Mouse (Mus musculus): ENCODE results near the gene Rbm19.

Rbm19 gene

GRCm38 (mm10) chr5:120116261-120117050 is at the start of gene Rbm19:
Gene Rbm19 (plus strand): TSS chr5:120116465.
- DNase-seq (ENCODE audit: low read depth, low spot score): peak; percentile 97

DNA sequence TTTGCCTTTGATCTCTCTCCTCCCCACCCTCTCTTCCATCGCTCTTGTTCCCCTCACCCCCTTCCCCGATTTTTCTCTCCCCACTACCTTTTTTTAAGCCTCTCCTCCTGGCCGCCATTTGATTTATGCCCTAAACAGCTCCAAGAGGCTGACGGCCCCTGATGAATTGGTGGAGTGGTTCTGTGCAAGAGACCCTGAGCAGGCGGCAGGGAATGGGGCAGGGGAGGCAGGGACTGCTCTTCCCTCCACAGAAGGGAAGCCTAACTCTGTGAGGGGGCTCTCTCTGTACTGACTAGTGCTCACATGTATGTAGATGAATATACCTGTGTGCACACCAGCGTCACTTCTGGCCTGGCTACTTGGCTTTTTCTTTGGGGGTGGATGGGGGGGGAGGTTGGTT is 49.0 kb upstream of the Rbm19 start:
- DNase-seq (ENCODE audit: low read depth, low spot score): no peak

- DNase-seq (ENCODE audit: low read depth, low spot score): no peak
Observed at GRCm38 (mm10) chr5:120074101-120074500, 42.2 kb upstream of the Rbm19 start.

DNA sequence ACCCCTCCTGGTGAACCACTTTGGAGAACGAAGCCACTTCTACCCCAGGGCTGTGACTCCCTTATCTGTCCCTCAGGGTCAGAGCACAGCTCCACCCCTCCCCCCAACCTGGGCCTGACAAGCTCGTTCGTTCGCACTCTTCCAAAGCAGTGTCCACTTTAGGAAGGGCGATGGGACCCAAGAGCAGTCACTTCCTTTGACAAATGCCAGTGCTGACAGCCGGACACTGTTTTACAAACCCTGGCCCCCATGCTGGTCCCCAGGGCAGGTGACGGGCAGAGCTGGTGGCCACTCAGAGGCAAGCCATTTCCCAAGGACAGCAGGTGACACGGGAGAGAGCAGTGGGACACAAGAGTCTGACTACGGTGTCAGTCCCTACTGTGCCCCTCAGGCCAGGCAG is 36.2 kb upstream of the Rbm19 start:
- DNase-seq (ENCODE audit: low read depth, low spot score): no peak

- no peak for DNase-seq (ENCODE audit: low read depth, low spot score)
Observed at GRCm38 (mm10) chr5:120080468-120080867, 35.8 kb upstream of the Rbm19 start.

DNA sequence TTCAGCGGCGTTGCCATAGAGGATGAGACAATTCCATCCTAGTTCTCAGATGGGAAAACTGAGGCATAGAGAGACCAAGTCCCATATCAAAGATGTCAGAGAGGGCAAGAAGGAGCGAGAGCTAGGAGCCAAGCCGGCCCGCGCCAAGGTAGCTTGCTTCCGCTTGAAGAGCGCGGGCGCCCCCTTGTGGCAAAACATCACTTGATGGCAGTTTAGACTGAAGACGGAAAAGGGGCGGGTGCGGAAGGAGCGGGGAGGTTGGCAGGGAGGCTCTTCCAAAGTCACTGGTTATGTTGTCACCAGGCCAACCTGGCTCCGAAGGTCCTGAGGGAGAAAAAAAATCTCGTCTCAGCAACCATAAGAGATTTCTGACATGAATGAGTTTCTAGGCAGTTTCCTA is 27.7 kb upstream of the Rbm19 start:
- peak; percentile 95 for DNase-seq (ENCODE audit: low read depth, low spot score)

GRCm38 (mm10) chr5:120094602-120095001 is 21.7 kb upstream of the Rbm19 start:
- peak; percentile 87 for DNase-seq (ENCODE audit: low read depth, low spot score)

- DNase-seq (ENCODE audit: low read depth, low spot score): peak; percentile 21
Observed at GRCm38 (mm10) chr5:120097042-120097441, 19.2 kb upstream of the Rbm19 start.

DNA sequence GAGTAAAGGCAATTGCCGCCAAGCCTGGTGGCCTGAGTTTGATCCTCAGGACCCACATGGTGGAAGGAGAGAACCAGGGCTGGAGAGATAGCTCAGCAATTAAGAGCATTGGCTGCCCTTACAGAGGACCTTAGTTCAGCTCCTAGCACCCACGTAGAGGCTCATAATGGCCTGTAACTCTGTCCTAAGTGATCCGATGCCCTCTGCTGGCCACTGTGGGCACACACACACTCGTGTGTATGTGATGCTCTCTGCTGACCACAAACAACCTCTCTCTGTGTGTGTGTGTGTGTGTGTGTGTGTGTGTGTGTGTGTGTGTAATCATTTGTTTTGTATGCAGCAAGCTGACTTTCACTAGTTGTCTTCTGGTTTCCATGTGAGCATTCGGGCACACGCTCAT is 15.5 kb upstream of the Rbm19 start:
- peak; percentile 45 for DNase-seq (ENCODE audit: low read depth, low spot score)

- DNase-seq (ENCODE audit: low read depth, low spot score): no peak
Observed at GRCm38 (mm10) chr5:120102097-120102496, 14.2 kb upstream of the Rbm19 start.

- peak; percentile 90 for DNase-seq (ENCODE audit: low read depth, low spot score)
Observed at GRCm38 (mm10) chr5:120102732-120103131, 13.5 kb upstream of the Rbm19 start.

- no peak for DNase-seq (ENCODE audit: low read depth, low spot score)
Observed at GRCm38 (mm10) chr5:120103458-120103857, 12.8 kb upstream of the Rbm19 start.

- DNase-seq (ENCODE audit: low read depth, low spot score): peak; percentile 72
Observed at GRCm38 (mm10) chr5:120106424-120107073, 9.7 kb upstream of the Rbm19 start.

DNA sequence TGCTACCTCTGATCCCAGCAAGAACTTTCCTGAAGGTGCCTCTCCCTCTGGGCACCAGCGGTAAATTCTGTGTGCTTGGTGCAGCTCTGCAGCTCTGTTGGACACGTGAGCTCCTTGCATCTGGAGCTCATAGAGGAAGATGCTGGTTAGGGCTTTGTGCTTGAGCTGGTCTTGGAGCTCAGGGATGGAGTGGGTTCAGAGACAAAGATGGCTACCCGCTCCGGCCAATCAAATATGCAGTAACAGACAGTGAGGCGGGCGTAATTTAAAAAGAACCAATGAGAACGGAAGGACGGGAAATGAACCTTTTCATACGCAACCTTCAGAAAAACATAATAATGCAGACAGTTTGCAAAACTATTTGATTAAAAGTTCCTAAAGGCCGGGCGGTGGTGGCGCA is 1.9 kb upstream of the Rbm19 start:
- DNase-seq (ENCODE audit: low read depth, low spot score): peak; percentile 76

DNA sequence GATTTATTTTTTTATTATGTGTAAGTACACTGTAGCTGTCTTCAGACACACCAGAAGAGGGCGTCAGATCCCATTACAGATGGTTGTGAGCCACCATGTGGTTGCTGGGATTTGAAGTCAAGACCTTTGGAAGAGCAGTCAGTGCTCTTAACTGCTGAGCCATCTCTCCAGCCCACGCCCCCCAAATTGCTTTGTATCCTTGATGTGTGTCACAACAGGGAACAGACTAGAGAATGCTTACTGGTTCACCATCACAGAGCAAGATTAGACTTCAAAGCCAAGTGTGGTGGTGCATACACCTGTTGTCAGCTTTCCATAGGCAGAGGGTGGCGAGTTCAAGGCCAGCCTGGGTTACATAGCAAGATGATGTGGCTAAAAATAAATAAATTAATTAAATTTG is 896 bp downstream of the Rbm19 start:
- peak; percentile 82 for DNase-seq (ENCODE audit: low read depth, low spot score)

- DNase-seq (ENCODE audit: low read depth, low spot score): no peak
Observed at GRCm38 (mm10) chr5:120124881-120125690, 8.8 kb downstream of the Rbm19 start.

DNA sequence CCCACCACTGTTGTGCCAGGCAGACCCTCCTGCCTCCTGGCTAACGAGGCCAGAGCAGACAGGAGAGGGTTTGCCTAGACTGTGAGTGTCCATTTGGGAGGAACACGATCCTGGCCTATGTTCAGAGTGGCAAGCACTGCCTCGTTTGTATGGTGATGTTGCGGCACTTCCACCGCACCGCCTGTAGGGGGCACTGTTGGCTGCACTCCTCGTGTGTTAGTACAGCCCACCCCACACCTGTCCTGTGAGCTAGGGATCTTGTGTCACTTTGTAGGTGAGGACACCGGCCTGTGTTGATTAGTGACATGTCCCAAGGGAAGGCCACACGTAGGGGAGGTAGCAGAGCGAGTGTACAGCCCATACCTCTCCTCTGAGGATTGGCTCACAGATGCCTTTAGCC is 11.4 kb downstream of the Rbm19 start:
- DNase-seq (ENCODE audit: low read depth, low spot score): peak; percentile 67

GRCm38 (mm10) chr5:120128511-120128910 is 12.2 kb downstream of the Rbm19 start:
- no peak for DNase-seq (ENCODE audit: low read depth, low spot score)

DNA sequence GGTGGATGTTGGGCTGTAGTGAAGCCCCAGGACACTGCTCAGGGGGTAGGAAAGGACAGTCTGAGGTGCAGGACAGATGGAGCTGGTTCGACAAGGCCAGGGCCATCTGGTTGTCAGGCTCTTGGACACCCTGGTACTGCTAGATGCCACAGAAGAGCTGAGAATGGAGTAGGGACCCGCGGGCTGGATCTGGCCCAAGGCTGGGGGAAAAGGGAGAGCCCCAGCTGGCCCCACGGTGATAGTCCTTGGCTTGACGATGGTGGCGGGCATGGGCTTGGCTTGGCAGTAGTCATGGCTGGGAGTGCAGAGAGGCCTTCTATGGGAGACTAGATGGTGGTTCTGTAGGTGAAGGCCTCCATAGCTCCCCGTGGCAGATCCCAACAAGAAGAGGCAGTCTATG is 12.8 kb downstream of the Rbm19 start:
- no peak for DNase-seq (ENCODE audit: low read depth, low spot score)

DNA sequence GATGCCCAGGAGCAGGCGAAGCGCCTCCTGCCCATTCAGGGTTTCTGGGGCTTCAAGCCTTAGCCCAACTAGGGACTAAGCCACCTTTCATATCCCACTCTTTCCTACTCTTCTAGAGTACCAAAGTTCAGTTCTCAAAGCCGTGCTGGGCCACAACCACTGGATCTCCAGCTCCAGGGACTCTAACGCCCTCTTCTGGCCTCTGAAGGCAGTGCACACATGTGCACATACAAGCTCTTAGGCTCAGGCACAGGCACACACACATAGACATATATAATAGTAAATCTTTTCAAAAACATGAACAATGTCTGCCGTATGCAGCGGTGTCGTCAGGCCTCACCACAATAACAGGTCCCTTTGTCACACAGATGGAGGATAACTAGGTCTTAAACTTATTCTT is 13.5 kb downstream of the Rbm19 start:
- peak; percentile 72 for DNase-seq (ENCODE audit: low read depth, low spot score)

- peak; percentile 89 for DNase-seq (ENCODE audit: low read depth, low spot score)
Observed at GRCm38 (mm10) chr5:120130163-120130562, 13.9 kb downstream of the Rbm19 start.

GRCm38 (mm10) chr5:120131600-120131999 is 15.3 kb downstream of the Rbm19 start:
- peak; percentile 51 for DNase-seq (ENCODE audit: low read depth, low spot score)
